Mouse (Mus musculus) lung, postnatal 4 days (tissue): ENCODE results near the gene Btc.

Source experiments
- DNase-seq, 2 experiments: peaks; one replicate each; pipeline ENCODE4 v3.0.0; 2021

Gene Btc

DNA sequence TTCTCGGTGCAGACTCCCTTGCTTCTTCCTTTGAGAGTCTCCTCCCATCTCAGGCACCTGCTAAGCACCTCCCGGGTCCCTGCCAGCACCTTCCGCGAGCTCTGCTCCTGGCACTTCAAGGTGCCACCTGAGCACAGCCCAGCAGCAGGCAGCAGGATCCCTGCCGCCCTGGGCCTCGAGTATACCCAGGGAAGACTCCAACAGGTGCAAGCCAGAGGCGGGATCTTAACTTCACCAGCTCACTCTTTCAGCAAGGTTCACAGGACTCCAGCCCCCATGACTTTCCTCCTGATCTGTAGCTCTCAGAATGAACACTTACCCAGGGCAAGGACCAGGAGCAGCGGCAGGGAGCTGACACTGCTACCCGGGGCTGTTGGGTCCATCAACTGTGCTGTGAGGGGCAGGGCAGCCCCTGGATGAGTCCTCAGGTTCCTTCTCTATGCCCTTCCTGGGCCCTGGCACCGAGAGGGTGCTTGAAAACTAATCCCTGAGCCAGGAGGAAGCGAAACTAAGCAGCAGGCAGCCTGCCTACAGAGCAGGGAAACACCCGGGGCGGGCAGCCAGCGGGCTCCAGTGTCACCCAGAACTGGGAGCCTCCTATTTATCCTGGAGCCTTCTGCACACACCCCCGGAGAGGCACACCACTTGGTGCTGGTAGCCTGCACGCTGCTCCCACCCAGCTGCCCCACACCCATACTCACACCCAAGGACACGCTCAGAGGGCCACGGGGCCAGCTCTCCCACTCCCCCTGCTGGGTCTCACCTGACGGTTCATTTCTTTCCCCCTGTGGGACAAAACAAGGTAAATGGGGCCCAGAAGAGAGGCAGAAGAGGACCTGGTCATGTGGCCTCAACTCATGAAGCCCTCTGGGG is at the start of gene Btc:
Gene Btc, minus strand, starts transcription at position 656 of the 873 bp plus-strand sequence.
- peak; percentile 67 to 73 for DNase-seq

DNA sequence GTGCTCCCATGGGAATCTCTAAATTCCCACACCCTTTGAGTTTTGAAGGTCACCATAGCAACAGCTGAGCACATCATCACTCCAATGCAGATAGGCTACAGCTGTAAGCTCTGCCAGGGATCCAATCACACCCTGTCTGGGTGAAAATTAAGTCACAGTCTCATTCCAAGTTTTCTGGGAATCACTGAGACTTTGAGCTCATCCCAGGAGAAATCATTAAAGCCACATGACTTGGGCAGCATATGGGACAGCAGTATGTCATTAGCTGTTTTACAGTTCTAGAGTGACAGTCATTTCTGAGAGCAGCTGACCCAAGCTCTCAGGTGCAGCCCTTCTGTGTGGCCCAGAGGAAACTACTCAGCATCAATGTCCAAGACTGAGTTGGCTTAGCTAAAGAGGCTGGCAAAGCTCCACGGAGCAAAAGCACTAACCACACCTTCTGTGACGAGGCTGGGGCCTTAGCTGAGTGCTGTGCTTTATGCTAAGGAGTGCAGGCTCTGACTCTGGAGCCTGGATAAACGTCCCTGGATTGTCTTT is 42.3 kb upstream of the Btc start:
- DNase-seq: no peak

DNA sequence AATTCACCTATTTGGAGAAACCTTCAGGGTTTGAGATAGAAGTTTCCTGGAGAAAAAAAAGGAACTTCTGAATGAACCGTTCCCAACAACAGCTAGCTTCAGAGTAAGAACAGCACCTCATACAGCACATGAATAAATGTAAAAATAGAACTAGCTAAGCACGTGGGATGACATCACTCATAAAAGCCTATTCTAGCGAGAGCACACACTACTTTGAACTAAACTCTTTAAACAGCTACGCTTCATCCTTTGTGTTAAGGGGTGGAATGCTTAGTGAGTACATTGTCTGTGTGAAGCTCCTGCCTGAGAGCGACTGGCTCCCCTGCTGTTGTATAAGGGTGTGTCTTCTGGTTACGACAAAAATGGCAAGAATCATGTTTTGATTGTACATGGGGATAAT is 33.8 kb upstream of the Btc start:
- DNase-seq: no peak

DNA sequence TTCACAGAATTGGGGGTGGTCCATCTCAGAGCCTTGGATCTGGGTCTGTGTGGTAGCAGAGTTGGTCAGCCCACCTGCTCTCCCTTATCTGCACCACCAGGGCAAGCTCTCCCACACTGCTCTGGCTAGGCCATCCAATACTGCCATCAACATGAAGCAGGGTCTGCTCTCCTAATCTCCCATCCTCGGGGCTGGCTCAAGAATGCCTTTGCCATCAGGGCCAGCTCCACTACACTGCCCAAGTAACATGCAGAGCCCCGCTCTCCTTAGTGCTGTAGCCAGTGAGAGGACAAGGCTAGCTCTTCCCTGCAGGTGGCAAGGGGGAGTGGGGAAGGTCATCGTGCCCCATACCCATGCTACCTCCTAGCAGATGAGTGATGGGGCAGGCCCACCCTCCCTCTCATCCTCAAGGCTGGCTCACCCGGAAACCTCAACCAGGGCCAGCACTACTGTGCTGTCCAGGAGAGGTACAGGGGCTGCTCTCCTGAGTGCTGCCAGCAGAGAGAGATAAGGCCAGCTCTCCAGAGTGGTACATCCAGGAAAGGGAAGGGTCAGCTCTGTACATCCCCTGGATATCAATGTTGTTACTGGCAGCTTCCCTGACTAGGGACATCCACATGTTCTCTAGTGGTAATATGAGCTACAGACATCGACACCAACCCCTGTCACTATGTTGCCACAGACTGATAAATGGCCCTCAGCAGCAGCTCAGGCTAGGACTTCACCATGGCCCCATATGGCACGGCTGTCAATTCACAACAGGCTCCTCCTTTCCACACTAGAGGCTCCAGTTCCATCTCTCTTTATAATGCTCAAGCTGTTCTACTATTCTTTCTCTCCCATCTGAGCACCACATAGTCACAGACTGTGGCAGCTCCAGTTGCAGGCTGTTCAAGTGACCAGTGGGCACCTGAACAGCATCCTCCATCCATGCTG is 32.2 kb upstream of the Btc start:
- no peak for DNase-seq

DNA sequence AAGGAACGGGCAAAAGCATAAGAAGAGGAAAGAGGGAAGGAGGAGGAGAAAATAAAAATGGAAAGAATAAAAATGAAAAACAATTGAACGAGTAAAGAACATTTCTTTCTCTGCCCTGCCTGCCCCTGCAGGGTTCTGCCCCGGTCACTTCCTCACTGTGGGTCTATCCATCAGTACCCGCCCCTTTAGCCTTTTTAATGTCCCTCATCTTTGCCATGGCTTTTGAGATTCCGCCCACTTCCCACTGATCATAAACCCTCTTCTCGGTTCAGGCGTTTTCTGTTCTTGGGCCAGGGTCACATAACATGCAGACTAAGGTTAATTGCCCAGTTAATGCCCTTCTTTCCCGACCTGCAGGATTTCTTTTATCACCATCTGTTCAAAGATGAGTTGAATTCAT is 25.8 kb upstream of the Btc start:
- DNase-seq: no peak

DNA sequence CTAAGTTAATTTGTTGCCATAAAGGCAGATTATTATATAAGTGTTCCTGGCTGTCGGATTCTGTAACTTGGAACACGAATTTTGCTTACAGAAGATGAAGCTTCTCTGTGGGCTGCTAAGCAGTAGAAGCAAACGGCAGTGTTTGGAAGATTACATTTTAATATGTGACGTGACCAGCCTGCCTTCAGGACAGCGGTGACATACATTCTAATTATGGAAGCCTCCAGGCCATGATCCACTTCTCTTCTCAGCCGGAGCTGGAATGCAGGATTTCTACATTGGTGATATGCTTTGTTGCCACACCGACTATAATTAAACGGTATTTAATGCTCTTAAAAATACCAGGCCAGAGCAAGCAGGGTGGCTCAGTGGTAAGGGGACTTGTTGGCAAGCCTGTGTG is 11.0 kb upstream of the Btc start:
- DNase-seq: no peak

DNA sequence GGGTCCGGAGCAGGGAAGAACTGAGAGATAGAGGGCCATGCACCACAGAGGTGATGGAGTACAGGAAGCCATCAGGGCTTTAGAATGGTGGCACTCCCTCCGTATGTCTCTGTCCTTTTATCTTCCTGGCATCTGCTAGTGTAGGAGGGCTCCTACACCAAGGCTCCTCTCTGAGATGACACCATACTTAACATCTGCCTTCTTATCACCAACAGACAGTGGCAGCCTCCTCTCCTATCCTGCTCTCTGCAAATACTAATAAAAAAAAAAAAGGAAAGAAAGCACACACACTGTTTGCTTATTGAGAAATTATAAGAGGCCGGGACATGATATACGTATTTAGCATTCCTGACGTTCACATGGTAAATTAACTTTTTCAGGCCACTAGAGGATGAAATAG is 1.5 kb upstream of the Btc start:
- DNase-seq: no peak

DNA sequence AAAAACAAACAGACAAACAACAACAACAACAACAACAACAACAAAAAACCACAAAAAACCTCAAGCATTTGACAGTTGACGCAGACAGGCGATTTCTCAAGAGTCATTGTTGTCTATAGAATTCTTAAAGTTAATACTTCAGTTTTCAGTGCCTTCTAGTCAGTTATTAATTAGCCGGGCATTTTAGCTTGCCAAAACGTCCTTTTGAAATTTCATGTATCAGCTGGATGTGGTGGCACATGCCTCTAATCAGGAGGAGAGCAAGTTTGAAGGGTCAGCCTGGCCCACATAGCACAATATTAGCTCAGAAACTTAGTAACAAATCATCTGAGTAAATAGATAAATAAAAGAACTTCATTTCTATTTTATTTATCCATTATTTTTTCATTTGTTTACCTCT is 487 bp upstream of the Btc start:
- no peak for DNase-seq

DNA sequence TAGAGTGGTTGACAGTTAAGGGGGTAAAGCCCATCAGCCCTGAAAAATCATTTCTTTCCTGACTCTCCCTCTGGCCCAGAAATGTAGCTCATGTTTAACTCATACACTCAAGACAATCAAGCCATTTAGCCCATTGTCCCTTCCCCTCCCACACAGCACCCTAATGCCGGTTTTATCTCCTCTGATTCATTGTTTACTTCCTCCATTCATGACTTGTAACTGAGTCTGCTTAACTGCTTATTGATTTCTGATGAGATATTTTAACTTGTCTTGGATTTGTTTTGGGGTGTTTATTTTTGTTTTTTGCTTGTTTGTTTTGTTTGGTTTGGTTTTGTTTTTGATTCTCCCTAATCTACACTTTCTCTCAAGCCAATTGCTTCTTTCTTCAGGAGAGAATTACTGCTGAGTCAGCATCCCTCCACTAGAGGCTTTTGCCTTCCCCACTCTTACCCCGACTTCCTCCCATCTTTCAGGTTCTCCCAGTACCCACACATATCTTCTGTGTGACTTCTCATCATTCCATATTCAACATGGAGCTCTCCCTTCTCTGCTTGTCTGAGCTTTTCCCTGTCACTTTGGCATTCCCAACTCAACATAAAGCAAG is 2.2 kb downstream of the Btc start:
- DNase-seq: no peak

DNA sequence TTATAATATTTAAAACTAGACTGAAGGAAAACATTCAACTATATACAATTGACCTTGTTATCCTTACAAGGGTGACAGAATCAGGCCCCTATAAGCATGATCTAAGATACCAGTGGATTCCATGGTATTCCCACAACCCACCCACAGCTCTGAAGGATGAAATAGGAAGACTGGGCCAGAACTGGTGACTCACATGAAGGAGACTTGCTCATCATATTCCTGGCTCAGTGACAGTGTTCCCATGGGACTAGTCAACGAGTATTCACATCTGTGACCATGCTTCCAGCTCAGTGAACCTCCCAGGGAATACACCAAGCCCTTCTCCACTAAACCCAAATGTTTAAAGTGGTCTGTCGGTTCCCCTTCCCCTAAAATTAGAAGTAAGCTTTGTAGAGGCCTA is 27.3 kb downstream of the Btc start:
- no peak for DNase-seq

DNA sequence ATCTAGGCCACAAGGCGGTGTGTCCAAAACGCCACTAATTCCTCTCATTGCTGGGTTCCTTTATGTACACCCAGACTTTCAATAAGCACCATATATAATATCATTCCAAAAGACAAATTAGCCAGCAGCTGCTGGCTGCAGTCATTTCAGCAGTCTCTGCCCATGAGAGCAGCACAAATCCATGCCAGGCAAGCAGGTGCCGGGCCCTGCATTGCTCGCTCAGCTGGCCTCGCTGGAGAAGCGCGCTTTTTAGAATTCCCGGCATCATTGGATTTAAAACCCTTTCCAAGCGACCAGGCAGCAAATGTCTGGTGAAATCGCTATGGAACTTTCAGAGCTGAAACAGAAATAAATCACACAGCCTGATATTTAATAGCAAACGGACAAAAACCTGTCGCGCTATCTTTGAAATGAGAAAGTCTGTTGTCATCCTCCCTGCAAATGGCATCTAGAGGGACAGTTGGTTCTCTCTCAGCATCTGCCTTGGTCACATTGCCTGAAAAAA is 34.7 kb downstream of the Btc start:
- DNase-seq: no peak

DNA sequence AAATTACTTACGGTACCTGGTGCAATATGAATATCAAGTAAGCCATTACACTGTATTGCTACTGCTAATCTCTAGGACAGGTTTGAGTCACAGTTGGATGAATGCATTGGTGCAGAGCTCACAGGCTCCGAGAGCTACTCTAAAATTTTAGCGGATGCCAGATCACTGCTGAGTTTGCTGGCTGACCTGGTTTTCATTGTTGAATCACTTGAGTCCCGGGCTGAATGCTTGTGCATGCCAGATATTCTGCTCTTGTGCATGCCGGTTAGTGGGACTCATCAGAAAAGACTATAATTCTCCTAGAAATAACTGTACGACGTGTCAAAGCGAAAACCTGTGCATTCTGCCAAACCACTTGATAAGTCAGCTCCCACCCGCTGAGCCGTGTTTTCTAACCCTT is 35.9 kb downstream of the Btc start:
- no peak for DNase-seq

DNA sequence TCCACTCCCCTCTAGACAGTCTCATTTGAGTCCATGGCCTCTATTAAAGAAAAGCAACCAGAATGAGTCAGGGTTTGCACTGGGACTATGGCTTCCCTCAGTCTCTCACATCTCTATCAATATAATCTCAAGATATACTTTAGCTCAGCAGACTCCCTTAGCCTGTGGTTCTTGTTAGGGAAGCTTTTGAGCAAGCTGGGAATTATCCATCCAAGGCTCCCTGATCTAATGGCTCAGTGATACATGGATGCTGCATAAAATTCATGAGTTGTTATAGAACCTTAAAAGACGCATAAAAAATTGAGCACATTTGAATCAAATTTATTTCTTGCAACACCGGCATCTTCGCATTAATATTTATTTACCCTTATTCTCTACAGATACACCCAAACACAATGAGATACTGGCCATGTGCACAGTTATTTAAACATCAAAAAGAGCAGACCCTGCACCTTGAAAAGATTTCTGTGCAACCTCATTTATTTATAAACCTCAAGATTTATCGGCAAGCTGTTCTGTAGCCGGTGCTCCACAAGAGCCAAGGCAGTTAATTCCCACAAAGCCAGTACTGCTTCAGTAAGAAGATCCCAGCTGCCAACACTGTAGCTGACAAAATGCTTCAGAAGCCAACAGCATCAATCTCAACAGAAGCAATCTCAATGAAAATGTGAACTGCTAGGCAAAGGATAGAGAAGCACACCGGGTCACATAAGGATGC is 39.4 kb downstream of the Btc start:
- DNase-seq: no peak

DNA sequence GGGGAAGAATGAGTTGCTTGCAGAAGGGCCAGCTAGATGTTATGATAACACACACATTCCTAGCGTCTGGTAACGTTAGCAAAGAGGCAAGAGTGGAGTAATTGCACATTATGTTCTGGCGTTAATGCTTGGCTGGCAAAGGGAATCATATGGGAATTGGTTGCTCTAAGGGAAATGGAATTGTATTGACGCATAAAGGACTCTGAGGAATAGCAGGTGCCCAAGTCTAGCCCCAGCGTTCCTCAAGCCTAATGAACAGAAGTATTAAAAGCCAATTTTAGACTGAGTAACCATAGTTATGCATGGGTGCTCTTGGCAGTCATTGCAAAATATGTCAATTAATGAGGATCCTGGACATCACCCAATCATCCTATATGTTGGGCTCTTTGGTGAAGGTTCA is 50.1 kb downstream of the Btc start:
- DNase-seq: no peak

DNA sequence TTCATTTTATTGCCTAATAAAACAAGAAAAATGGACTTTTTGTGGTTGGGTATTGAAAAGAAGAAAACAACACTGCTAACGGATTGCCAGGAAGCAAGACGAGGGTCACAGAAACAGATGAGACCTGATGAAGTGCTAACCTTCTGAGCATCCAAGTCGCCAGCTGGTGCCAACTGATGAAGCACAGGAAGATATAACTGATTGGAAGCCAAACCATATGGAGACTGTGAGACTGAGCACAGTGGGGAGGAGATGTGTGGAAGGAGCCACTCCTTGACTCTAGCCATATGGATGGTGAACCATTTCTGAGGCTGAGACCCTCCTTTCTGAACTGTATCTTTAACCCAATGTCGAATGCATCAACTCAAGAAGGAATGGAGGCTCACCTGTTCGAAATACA is 57.1 kb downstream of the Btc start:
- peak in 1 of 2 experiments; percentile 28 for DNase-seq

DNA sequence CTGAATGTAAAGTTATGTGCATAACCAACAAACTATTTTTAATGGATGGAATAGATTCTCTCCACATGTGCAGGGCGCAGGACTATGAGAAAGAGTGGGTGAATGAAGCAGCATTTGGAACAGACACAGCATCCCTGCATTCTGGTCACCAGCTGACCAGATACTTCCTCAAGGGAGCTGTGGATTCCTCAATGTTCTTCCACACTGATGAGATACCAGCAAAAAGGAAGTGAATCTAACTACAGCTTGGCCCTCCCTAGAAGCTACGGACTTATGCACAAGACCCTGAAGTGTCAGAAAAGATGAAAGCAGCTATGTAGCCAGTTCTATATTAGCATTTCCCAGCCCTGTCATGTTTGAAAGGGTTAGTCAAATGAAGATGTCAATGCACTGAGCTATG is 57.7 kb downstream of the Btc start:
- no peak for DNase-seq

DNA sequence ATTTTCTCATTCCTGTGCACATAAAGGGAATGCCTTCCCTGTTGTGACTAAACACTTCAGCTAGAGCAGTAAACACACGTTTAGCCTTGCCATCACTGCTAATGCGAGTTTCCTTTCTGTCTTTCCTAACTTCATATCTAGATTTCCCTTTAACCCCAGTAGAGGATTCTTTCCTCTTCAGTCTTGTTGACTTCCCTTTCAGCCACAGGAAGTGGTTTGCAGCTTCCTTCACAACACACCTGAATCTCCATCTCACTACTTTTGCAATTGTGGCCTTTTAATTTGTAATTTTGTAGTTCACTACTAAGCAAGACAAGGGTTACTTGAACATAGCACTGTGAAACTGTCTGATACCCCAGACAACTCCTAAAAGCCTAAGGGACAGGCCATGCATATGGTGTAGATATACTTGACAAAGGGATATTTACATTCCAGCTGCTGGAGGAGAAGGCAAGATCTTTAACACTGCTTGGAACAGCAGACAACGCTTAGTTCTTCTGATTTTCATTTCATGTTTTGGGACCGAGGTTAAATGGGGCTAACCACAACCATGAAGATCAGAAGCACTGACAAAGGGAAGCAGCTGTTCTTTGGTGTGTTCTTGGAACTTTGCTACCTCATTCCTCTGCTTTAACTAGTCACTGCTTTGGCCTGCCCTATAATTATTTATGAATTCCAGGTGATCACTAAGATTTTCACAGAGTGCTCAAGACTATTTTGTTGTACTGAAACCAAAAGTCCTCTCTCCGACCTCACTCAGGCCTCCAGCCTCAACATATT is 60.6 kb downstream of the Btc start:
- DNase-seq: no peak

DNA sequence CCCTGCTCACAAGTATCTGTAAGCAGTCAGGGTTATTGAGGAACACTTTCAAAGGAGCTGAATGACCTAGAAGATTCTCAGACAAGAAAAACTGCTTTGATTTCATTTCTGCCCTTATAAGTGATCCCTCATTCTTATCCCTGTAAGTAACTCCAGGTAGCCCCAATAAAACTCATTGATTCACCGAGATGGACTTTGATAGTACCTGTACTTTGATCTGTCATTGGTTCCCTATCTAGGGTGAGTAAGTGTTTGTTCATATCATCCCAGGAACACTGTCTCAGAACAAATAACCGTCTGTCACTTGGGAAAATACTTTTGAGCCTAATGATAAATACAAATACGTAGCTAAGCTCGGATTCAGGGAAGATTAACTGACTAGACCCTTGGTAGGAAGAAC is 68.6 kb downstream of the Btc start:
- no peak for DNase-seq

DNA sequence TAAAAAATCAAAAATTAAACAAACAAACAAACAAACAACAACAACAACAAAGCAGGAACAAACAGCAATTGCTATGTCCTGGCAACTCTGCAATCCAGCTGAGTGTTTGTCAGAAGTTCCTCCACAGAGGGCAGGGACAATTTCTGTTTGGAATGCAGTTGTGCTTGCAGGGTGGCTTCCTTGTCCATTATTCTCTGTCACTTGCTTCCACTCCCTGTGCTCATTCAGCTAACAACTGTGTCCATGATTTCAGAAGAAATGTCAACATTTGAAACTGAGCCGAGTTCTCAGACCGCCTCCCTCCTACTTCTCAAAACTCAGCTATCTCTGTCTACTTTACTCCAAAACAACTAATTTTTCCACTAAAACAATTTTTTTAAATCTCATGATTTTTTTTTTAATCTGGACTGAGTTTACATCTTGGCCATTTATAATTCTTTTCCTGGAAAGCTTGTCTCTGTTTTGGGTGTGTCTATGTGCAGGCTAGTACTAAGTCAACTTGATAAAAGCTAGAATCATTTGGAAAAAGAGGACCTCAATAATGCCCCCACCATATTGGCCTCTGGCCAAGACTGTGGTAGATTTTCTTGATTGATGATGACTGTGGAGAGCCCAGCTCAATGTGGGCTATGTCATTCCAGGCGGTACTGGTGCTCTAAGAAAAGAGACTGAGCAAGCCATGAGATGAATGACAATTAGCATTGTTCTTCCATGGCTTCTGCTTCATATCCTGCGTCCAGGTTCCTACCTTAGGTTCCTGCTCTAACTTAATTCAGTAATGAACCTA is 70.5 kb downstream of the Btc start:
- DNase-seq: no peak

DNA sequence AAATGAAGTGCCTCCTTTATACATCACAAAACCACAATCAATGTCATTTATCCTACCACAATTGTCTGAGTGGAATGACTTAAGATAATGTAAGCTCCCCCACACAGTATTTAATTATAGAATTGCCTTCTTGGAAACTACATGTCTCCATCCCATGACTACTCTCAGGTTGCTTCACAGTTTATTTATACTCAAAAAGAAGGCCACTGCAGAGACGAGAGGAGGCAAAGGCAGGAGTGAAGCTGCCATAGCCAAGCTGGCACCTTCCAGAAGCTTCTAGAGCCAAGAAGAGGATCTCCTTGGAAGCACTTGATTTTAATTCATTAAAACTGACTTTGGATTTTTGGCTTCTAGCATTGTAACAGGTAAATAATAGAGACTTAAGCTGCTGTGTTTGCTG is 81.0 kb downstream of the Btc start:
- DNase-seq: no peak

DNA sequence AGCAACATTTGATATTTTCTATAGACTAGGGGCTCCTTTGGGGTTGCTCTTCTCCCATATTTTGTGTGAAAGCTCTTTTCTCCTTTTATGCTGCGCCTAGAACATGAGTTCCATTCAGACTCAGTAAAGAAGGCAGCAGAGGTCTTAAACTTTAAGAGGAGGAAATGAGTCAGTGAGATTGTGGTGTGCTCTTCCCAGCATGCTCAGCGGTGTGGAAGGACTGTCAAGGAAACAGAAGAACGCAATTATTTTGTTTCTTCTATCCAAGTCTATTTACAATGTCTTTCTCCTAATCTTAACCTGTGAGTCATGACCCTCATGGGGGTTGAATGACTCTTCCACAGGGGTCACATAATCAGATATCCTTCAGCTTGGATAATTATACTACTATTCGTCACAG is 82.4 kb downstream of the Btc start:
- no peak for DNase-seq
